Mouse (Mus musculus) hindbrain, embryonic 14.5 days (tissue): ENCODE results near the gene Hectd1. TPM values are rescaled to one million over a fixed set of nuclear protein-coding genes. Genes with fewer than 3 reads are reported as not detected.

Experiments
- ATAC-seq: fragments of 200-750 bp; cut with Nextera tagmentation; 2 replicates; pipeline ENCODE4 v1.8.0; 2017; ENCODE audit warnings: moderate number of reproducible peaks, mild to moderate bottlenecking, moderate TSS enrichment, moderate library complexity; ENCODE audit not compliant: low FRiP score
- DNase-seq: peaks from one replicate; pipeline ENCODE4 v3.0.0-alpha.2; 2015; ENCODE audit warnings: low spot score
- H3K27ac ChIP-seq: fragments of 300-500 bp; sonication (generic); 2 replicates; pipeline ENCODE4 v1.5.1; 2014; ENCODE audit warnings: mild to moderate bottlenecking, moderate library complexity
- H3K27me3 ChIP-seq: fragments of 300-500 bp; sonication (generic); 2 replicates; pipeline ENCODE4 v1.6.1; 2014; ENCODE audit warnings: mild to moderate bottlenecking, low read length, mixed read lengths; ENCODE audit not compliant: control insufficient read depth, insufficient read depth
- H3K36me3 ChIP-seq: fragments of 300-500 bp; sonication (generic); replicated peaks from 2 replicates; pipeline ENCODE4 v1.6.1; 2014; ENCODE audit not compliant: control insufficient read depth, insufficient read depth
- H3K4me1 ChIP-seq: fragments of 300-500 bp; sonication (generic); replicated peaks from 2 replicates; pipeline ENCODE4 v1.6.1; 2014; ENCODE audit warnings: antibody characterized with exemption, low read length, mixed read lengths; ENCODE audit not compliant: control insufficient read depth, insufficient read depth
- H3K4me2 ChIP-seq: fragments of 300-500 bp; sonication (generic); replicated peaks from 2 replicates; pipeline ENCODE4 v1.6.1; 2014; ENCODE audit warnings: mild to moderate bottlenecking, moderate library complexity
- H3K4me3 ChIP-seq: fragments of 300-500 bp; sonication (generic); replicated peaks from 2 replicates; pipeline ENCODE4 v1.5.1; 2014; ENCODE audit warnings: mild to moderate bottlenecking, low read length
- H3K9ac ChIP-seq: fragments of 300-500 bp; sonication (generic); 2 replicates; pipeline ENCODE4 v1.6.1; 2014
- H3K9me3 ChIP-seq: fragments of 300-500 bp; sonication (generic); 2 replicates; pipeline ENCODE4 v1.6.1; 2016; ENCODE audit warnings: low read length; ENCODE audit not compliant: control insufficient read depth
- WGBS: fragments of 180-500 bp; shearing (Covaris S2); extraction: QIAGEN DNeasy Blood & Tissue Kit; methylation state at CpG from one replicate; pipeline ENCODE4 v1.1.7; 2014; 5-methylcytosine and 5-hydroxymethylcytosine counted together
- polyA plus RNA-seq: library from polyadenylated mRNA; unstranded; fragments of >200 nt; fragmentation: Nextera tagmentation; extraction: Ambion mirVana; gene quantifications from 2 replicates; pipeline ENCODE4 v1.2.1, GENCODE M21; 2014

Hectd1 gene
- polyA plus RNA-seq = 42.9 and 44.3 TPM in 2 replicates

DNA sequence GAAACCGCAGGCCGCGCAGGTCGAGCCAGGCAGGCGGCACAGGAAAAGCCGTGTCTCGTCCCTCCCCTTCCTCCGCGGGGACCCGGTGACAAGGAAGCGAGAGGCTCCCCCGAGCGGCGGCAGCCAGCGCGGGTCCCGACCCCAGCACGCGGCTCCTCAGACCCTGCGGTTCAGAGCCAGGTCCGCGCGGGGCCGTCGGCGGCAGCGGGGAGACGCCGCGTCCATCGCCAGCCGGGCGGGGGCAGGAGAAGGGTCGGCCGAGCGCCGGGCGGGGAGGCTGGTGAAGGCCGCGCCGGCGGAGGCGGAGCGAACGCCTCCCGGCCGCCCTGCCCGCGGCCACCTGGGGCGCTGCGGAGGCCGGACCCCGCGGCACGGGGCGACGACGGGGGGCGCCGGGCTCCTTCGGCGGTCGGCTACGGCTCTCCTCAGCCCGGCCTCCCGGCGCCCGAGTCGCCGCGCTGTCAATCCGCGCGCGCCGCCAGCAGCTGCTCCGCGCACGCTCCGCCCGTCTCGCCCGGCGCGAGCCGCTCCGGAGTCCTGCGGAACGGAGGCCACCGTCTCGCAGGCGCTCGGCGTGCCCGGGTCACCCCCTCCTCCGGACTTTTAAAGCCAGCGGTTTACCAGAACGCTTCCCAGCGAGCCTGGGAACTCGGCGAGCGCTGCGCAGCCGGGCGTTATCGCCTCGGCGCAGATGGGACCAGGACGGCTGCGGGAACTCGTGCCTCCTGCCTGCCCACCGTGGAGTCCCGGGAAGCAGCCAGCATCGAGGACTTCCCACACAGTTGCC lies at the start of gene Hectd1:
Gene Hectd1 (minus strand): TSS at position 247 of the 787 bp plus-strand sequence.
- Histone ChIP-seq H3K4me2 (peak within 1 kb of the TSS; percentile 78), H3K4me1 (peaks cover 18% of the 10 kb centered on the region), H3K4me3 (peak within 1 kb of the TSS; percentile 95), H3K9me3 (no peaks in the 10 kb centered on the region), H3K27ac (peak within 1 kb of the TSS; percentile 98), H3K9ac (peak within 1 kb of the TSS; percentile 99), H3K27me3 (no peaks in the 10 kb centered on the region), H3K36me3 (peaks cover 7% of the 10 kb centered on the region)
- WGBS = under 1% methylated on average over 75 of the region's 114 CpGs
- DNase-seq (peak; percentile 81), ATAC-seq (peak; percentile 94)

DNA sequence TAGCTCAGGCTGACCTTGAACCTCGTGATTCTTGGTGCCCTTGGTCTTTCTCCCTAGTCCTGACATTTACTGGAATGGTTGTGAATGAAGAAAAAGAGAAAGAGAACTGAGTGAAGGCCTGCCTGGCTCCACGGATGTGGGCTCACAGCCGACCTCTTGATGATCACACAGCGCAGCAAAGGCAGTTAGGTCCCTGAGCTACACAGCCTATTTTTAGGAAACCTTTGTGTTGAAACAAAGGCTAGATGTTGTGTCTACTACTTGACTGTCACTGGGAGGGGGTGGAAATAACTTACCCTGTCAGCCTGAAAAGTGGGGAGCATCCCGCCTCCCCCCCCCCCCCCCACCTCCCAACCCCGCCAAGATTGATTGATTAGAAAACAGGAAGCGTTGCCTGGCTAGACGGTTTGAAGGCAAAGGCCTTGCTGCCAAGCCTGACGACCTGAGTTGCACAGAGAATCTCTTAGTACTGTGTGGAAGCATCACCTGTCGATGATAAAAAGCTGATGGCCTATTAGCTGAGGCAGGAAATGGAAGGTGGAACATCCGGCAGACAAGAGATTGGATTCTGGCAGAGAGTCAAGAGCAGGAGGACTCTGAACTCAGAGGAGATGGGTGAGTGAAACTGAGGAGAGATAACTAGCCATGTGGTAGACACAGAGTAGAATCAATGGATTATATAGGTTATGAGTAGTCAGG lies 42.3 kb upstream of the Hectd1 start:
- H3K27me3 ChIP-seq = no peaks in the 10 kb centered on the region
- H3K9me3 ChIP-seq = no peaks in the 10 kb centered on the region
- H3K27ac ChIP-seq = no peak overlapping the region
- H3K4me3 ChIP-seq = no peak overlapping the region
- H3K9ac ChIP-seq = no peak overlapping the region
- no peaks in the 10 kb centered on the region for H3K4me1 ChIP-seq
- H3K36me3 ChIP-seq = no peaks in the 10 kb centered on the region
- ATAC-seq (no peak), DNase-seq (no peak)
- 53% methylated on average over 11 of the region's 11 CpGs for WGBS
- no peak overlapping the region for H3K4me2 ChIP-seq

DNA sequence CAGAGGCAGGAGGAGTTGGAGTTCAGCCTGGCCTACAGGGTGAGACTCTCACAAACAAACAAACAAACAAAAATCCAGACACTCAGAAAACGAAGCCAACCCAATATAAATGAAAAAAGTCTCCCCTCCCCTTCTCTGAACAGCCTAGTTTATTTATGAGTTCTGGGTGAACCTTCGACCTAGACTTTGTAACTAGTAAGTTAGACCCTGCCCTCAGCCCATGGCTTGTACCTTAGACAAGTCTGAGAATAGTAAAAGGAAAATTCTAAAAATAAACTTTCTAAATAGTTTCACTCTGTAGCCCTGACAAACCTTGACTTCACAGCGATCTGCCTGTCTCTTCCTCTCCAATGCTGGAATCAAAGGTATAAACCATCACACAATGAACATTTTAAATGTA lies 40.2 kb upstream of the Hectd1 start:
- Histone ChIP-seq H3K27me3 (no peaks in the 10 kb centered on the region), H3K4me2 (no peak overlapping the region), H3K9ac (no peak overlapping the region), H3K27ac (no peak overlapping the region), H3K4me1 (peaks cover 12% of the 10 kb centered on the region), H3K9me3 (no peaks in the 10 kb centered on the region), H3K36me3 (no peaks in the 10 kb centered on the region), H3K4me3 (no peak overlapping the region)
- WGBS = 87% methylated on average over 3 of the region's 3 CpGs
- ATAC-seq (no peak), DNase-seq (no peak)

GRCm38 (mm10) chr12:51867076-51867475 lies 37.7 kb upstream of the Hectd1 start:
- Histone ChIP-seq H3K4me1 (peaks cover 12% of the 10 kb centered on the region), H3K4me3 (no peak overlapping the region), H3K27me3 (no peaks in the 10 kb centered on the region), H3K9ac (no peak overlapping the region), H3K36me3 (no peaks in the 10 kb centered on the region), H3K9me3 (no peaks in the 10 kb centered on the region), H3K27ac (no peak overlapping the region), H3K4me2 (no peak overlapping the region)
- ATAC-seq (no peak), DNase-seq (no peak)
- 76% methylated on average over 8 of the region's 8 CpGs for WGBS

DNA sequence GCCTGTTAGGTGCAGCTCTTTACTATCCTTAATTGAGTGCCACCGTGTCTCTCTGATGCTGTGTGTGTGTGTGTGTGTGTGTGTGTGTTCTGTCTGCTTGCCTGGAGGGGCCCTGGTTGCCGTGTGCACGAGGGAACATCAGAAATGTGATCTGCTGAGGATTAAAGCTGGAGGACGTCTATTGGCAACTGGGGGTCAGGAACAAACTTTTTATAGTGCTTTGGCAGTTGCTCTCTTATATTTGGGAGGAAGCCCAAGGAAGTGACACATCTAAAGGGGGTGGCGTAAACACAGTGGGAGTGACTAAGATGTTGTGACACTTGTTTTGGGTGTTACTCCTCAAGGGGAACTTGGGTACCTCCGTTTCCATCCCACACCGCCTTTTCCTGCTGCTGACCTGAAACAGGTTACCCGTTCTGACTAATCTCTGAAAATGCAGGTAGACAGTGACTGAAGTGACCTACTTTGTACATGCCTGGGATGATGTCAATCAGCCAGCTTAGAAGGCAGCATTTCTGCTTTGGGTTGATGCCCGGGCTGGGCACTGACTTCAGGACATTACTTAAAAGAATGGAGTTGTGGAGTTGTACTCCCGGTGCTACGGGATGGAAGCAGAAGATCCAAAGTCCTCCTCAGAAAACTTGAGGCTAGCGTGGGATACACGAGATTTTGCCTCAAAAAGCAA lies 37.0 kb upstream of the Hectd1 start:
- H3K4me1 ChIP-seq = peaks cover 12% of the 10 kb centered on the region
- no peaks in the 10 kb centered on the region for H3K9me3 ChIP-seq
- H3K27me3 ChIP-seq = no peaks in the 10 kb centered on the region
- H3K9ac ChIP-seq = no peak overlapping the region
- H3K4me2 ChIP-seq = no peak overlapping the region
- H3K27ac ChIP-seq = peak overlapping the region; percentile 64
- ATAC-seq = no peak
- no peak overlapping the region for H3K4me3 ChIP-seq
- 62% methylated on average over 13 of the region's 13 CpGs for WGBS
- no peak for DNase-seq
- H3K36me3 ChIP-seq = no peaks in the 10 kb centered on the region

DNA sequence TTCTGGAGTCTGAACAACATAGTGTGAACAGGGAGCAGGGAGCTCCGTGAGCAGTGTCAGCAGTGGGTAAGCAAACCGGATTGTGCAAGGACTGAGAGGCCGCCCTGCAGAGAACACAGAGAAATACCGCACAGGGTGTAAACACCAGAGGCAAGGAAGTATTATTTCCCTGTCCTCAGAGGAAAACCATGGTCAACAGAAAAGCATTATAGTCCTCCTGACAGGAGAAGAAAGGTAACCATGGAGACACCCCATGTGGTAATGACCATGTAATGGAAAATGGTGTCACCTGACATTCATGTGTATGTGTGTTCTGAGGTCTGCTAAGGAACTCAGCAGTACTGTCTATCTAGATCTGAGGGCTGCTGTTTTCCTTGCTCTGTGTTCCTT lies 36.4 kb upstream of the Hectd1 start:
- H3K27me3 ChIP-seq = no peaks in the 10 kb centered on the region
- no peak overlapping the region for H3K4me3 ChIP-seq
- ATAC-seq = peak; percentile 76
- peak; percentile 47 for DNase-seq
- peak overlapping the region; percentile 64 for H3K27ac ChIP-seq
- H3K4me2 ChIP-seq = no peak overlapping the region
- no peaks in the 10 kb centered on the region for H3K36me3 ChIP-seq
- H3K9ac ChIP-seq = 0 out of 2 replicates have a peak overlapping the region, but pooled peaks have one; percentile 13
- WGBS = 9% methylated on average over 4 of the region's 4 CpGs
- H3K4me1 ChIP-seq = peaks cover 12% of the 10 kb centered on the region
- H3K9me3 ChIP-seq = no peaks in the 10 kb centered on the region

GRCm38 (mm10) chr12:51865061-51865789 lies 35.9 kb upstream of the Hectd1 start:
- no peaks in the 10 kb centered on the region for H3K9me3 ChIP-seq
- peaks cover 12% of the 10 kb centered on the region for H3K4me1 ChIP-seq
- ATAC-seq = no peak
- DNase-seq = no peak
- 0 out of 2 replicates have a peak overlapping the region, but pooled peaks have one; percentile 13 for H3K9ac ChIP-seq
- WGBS = 37% methylated on average over 9 of the region's 9 CpGs
- H3K27me3 ChIP-seq = no peaks in the 10 kb centered on the region
- no peaks in the 10 kb centered on the region for H3K36me3 ChIP-seq
- peak overlapping the region; percentile 64 for H3K27ac ChIP-seq
- H3K4me2 ChIP-seq = no peak overlapping the region
- no peak overlapping the region for H3K4me3 ChIP-seq

DNA sequence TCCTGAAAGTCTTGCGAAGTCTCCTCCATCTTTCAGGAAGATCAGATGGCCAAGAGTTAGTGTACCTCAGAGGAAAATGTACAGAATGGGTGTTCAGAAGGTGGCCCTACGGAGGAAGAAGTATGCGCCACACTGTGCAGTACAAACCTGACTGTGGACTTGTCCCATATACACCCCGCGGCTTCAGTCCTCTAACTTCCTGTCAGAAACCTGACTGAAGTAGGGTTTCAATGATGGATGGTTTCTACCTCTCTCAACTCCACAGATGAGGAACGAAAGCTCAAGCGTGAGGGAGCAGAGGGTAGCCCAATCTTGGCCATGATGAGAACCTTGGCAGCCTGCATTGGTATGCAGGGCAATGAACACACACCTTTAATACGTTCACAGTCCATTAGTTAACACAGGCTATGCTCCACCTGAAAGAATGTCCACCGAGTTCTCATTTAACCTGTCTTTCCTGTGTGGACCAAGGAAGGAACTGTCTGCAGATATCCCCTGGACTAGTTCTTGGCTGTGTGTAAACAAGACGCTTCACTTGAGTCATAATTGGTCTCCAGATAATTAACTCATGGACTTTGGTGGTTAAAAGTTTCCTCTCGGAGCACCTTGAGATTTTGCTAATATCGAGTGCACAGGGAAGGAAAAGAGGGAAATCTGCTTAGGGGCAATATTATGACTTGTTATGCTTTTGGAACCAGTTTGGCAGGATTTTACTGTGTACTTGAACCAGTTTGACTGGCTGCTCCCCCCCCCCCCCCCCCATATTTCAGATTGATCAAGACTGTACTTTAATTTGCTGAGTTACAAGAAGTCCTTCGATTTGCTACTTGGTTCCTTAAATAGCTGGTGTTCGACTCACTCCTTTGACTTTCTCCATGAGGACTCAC lies 34.0 kb upstream of the Hectd1 start:
- WGBS = 96% methylated on average over 14 of the region's 14 CpGs
- H3K4me3 ChIP-seq = no peak overlapping the region
- peaks cover 12% of the 10 kb centered on the region for H3K4me1 ChIP-seq
- H3K9ac ChIP-seq = no peak overlapping the region
- no peak overlapping the region for H3K4me2 ChIP-seq
- H3K27me3 ChIP-seq = no peaks in the 10 kb centered on the region
- no peaks in the 10 kb centered on the region for H3K9me3 ChIP-seq
- H3K27ac ChIP-seq = no peak overlapping the region
- H3K36me3 ChIP-seq = no peaks in the 10 kb centered on the region
- ATAC-seq (no peak), DNase-seq (no peak)
